Mouse (Mus musculus): ENCODE measurements around the gene Tead1. TPM values are rescaled to one million over a fixed set of nuclear protein-coding genes. Genes with fewer than 3 reads are reported as not detected.

Gene Tead1
- polyA plus RNA-seq, 2 experiments, result 0.75 to 1.1 TPM

DNA sequence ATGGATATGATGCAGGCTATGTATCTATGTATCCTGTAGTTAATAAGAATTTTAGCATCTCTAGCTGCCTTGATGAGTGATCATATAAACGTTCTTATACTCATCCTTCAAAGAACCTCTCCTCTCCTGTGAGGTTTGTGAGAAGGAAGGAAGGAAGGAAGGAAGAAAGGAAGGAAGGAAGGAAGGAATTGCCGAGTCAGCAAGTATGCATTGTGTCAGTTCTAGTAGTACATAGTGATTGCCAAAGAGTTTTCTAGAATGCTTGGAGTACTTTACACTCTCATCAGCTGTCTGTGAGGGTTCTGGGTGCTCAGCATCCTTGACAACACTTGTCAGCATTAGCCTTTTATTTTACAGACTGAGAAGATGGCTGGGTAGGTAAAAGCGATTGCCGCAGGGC is 69.2 kb downstream of the Tead1 start:
- no peak overlapping the region for H3K27ac ChIP-seq
- H3K4me3 ChIP-seq (ENCODE audit: insufficient read depth in 1 of 2, low read depth in 2 of 2, low read length in 2 of 2), result no peak overlapping the region
- no peak overlapping the region for H3K9ac ChIP-seq (replicated peaks)
- H3K36me3 ChIP-seq (replicated peaks; ENCODE audit: control insufficient read depth, insufficient read depth, low read depth), result no peaks in the 10 kb centered on the region
- no peak for ATAC-seq (ENCODE audit: insufficient read depth)
- WGBS (ENCODE audit: insufficient replicate concordance), result 69% methylated on average over 4 of the region's 4 CpGs
- TF ChIP-seq EP300 (IDR thresholded peaks at IDR 0.05; ENCODE audit: low read depth), result no peak
- no peak for TF ChIP-seq CTCF (IDR thresholded peaks at IDR 0.05; ENCODE audit: low read depth)
- H3K4me1 ChIP-seq (replicated peaks; ENCODE audit: control insufficient read depth in 2 of 2, insufficient read depth in 2 of 2, low read length in 1 of 2), result peaks cover 0 to 2% of the 10 kb centered on the region in 2 experiments; a peak in 1 of 4 replicates
- no peak for DNase-seq (ENCODE audit: low read depth in 3 of 3, low spot score in 3 of 3)
- H3K27me3 ChIP-seq (ENCODE audit: control insufficient read depth, insufficient read depth, low read length), result no peaks in the 10 kb centered on the region
- no peaks in the 10 kb centered on the region for H3K9me3 ChIP-seq (ENCODE audit: control insufficient read depth, low read length)
- no peak overlapping the region for H3K4me2 ChIP-seq (ENCODE audit: low read depth)

DNA sequence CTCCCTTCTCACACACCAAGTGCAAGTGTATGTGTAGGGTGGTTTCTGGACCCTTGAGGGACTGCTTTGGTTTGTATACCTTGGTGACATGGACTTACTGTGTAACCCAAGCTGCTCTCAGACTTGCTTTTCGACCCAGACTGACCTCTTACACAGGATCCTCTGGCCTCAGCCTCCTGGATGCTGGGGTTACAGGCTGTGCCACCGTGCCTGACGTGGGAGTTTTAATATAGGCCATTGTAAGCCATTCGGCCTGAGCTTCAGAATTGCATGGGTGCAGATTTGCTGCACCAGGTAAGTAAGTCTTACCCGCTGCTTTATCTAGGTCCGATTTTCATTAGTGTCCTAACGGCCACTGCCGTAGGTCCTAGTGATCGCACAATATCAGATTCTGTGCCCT is 71.0 kb downstream of the Tead1 start:
- DNase-seq (ENCODE audit: low read depth in 3 of 3, low spot score in 3 of 3) (no peak), ATAC-seq (ENCODE audit: insufficient read depth) (no peak)
- H3K4me2 ChIP-seq (ENCODE audit: low read depth), result no peak overlapping the region
- H3K9me3 ChIP-seq (ENCODE audit: control insufficient read depth, low read length), result no peaks in the 10 kb centered on the region
- no peaks in the 10 kb centered on the region for H3K36me3 ChIP-seq (replicated peaks; ENCODE audit: control insufficient read depth, insufficient read depth, low read depth)
- no peak overlapping the region for H3K27ac ChIP-seq
- no peak for TF ChIP-seq EP300 (IDR thresholded peaks at IDR 0.05; ENCODE audit: low read depth)
- TF ChIP-seq CTCF (IDR thresholded peaks at IDR 0.05; ENCODE audit: low read depth), result no peak
- H3K9ac ChIP-seq (replicated peaks), result no peak overlapping the region
- H3K4me1 ChIP-seq (replicated peaks; ENCODE audit: control insufficient read depth in 2 of 2, insufficient read depth in 2 of 2, low read length in 1 of 2), result no peaks in the 10 kb centered on the region
- no peak overlapping the region for H3K4me3 ChIP-seq (ENCODE audit: insufficient read depth in 1 of 2, low read depth in 2 of 2, low read length in 2 of 2)
- WGBS (ENCODE audit: insufficient replicate concordance), result 73% methylated on average over 9 of the region's 9 CpGs
- H3K27me3 ChIP-seq (ENCODE audit: control insufficient read depth, insufficient read depth, low read length), result no peaks in the 10 kb centered on the region

DNA sequence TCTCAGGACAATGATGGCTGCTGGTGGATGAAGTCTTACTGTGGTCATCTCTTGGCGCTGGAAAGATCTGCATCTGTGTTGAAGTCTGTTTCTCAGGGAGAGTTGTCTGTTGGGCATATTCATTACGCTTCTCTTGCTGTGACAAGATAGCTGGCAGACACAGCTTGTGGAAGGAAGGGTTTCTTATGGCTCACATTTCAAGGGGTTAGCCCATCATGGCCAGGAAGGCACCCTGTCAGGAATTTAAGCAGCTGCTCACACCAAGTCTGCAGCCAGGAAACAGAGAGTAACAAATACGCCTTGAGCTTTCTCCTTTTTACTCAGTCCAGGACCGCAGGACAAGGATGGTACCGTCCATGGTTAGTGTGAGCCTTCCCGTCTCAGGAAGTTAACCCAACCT is 73.2 kb downstream of the Tead1 start:
- H3K4me2 ChIP-seq (ENCODE audit: low read depth), result no peak overlapping the region
- no peak for ATAC-seq (ENCODE audit: insufficient read depth)
- H3K27ac ChIP-seq, result no peak overlapping the region
- TF ChIP-seq CTCF (IDR thresholded peaks at IDR 0.05; ENCODE audit: low read depth) (no peak), EP300 (IDR thresholded peaks at IDR 0.05; ENCODE audit: low read depth) (no peak)
- H3K9me3 ChIP-seq (ENCODE audit: control insufficient read depth, low read length), result no peaks in the 10 kb centered on the region
- no peak for DNase-seq (ENCODE audit: low read depth in 3 of 3, low spot score in 3 of 3)
- WGBS (ENCODE audit: insufficient replicate concordance), result 64% methylated on average over 6 of the region's 6 CpGs
- H3K9ac ChIP-seq (replicated peaks), result no peak overlapping the region
- no peak overlapping the region for H3K4me3 ChIP-seq (ENCODE audit: insufficient read depth in 1 of 2, low read depth in 2 of 2, low read length in 2 of 2)
- no peaks in the 10 kb centered on the region for H3K27me3 ChIP-seq (ENCODE audit: control insufficient read depth, insufficient read depth, low read length)
- no peaks in the 10 kb centered on the region for H3K36me3 ChIP-seq (replicated peaks; ENCODE audit: control insufficient read depth, insufficient read depth, low read depth)
- H3K4me1 ChIP-seq (replicated peaks; ENCODE audit: control insufficient read depth in 2 of 2, insufficient read depth in 2 of 2, low read length in 1 of 2), result no peaks in the 10 kb centered on the region

DNA sequence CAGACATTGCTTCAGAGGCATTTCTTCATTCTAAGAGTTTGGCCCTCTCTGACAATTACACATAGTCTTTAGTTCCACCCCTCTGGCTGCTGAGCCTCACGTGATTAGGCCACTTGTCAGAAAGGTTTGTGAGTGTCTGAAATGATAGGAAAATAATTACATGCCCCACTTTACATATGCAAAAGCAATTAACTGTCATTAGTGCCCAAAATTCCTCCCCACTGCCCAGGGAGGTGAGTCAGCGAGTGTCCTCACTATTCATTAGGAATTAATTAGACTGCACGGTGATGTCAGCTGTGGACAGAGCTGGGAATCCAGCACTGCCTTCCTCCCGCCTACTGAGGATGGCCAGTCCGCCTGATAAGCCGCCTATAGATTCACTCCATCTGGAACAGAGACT is 74.2 kb downstream of the Tead1 start:
- H3K4me2 ChIP-seq (ENCODE audit: low read depth), result no peak overlapping the region
- ATAC-seq (ENCODE audit: insufficient read depth) (no peak), DNase-seq (ENCODE audit: low read depth in 3 of 3, low spot score in 3 of 3) (no peak)
- H3K4me3 ChIP-seq (ENCODE audit: insufficient read depth in 1 of 2, low read depth in 2 of 2, low read length in 2 of 2), result no peak overlapping the region
- no peak overlapping the region for H3K9ac ChIP-seq (replicated peaks)
- no peaks in the 10 kb centered on the region for H3K27me3 ChIP-seq (ENCODE audit: control insufficient read depth, insufficient read depth, low read length)
- H3K27ac ChIP-seq, result no peak overlapping the region
- WGBS (ENCODE audit: insufficient replicate concordance), result 44% methylated on average over 6 of the region's 6 CpGs
- H3K36me3 ChIP-seq (replicated peaks; ENCODE audit: control insufficient read depth, insufficient read depth, low read depth), result no peaks in the 10 kb centered on the region
- no peak for TF ChIP-seq EP300 (IDR thresholded peaks at IDR 0.05; ENCODE audit: low read depth)
- no peak for TF ChIP-seq CTCF (IDR thresholded peaks at IDR 0.05; ENCODE audit: low read depth)
- H3K4me1 ChIP-seq (replicated peaks; ENCODE audit: control insufficient read depth in 2 of 2, insufficient read depth in 2 of 2, low read length in 1 of 2), result no peaks in the 10 kb centered on the region
- no peaks in the 10 kb centered on the region for H3K9me3 ChIP-seq (ENCODE audit: control insufficient read depth, low read length)

DNA sequence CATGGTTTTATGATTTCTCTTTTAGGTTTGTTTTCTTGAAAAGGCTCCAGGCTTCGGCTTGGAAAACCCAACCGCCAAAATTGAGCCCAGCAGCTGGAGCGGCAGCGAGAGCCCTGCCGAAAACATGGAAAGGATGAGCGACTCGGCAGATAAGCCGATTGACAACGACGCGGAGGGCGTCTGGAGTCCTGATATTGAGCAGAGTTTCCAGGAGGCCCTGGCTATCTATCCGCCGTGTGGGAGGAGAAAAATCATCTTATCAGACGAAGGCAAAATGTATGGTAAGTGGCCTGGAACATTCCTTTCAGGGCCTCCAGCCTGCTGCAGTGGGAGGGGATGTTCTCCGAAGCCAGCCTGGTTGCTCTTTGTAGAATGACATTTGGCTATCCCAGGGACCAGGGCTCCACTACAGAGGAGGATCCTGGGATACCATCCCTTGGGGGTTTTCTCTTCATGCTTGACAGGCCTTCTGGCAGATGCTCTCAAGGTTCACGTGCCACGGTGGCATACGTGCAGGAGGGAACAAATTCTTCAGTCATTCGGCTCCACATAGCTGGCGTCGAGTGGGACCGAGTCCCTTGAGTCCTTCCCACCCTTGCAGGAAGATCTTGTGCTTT is 80.3 kb downstream of the Tead1 start:
- H3K9ac ChIP-seq (replicated peaks), result no peak overlapping the region
- no peak for ATAC-seq (ENCODE audit: insufficient read depth)
- no peak for DNase-seq (ENCODE audit: low read depth in 3 of 3, low spot score in 3 of 3)
- no peaks in the 10 kb centered on the region for H3K36me3 ChIP-seq (replicated peaks; ENCODE audit: control insufficient read depth, insufficient read depth, low read depth)
- no peaks in the 10 kb centered on the region for H3K27me3 ChIP-seq (ENCODE audit: control insufficient read depth, insufficient read depth, low read length)
- no peak overlapping the region for H3K4me2 ChIP-seq (ENCODE audit: low read depth)
- 71% methylated on average over 23 of the region's 23 CpGs for WGBS (ENCODE audit: insufficient replicate concordance)
- no peak overlapping the region for H3K27ac ChIP-seq
- no peak overlapping the region for H3K4me3 ChIP-seq (ENCODE audit: insufficient read depth in 1 of 2, low read depth in 2 of 2, low read length in 2 of 2)
- no peaks in the 10 kb centered on the region for H3K9me3 ChIP-seq (ENCODE audit: control insufficient read depth, low read length)
- TF ChIP-seq EP300 (IDR thresholded peaks at IDR 0.05; ENCODE audit: low read depth) (no peak), CTCF (IDR thresholded peaks at IDR 0.05; ENCODE audit: low read depth) (no peak)
- no peaks in the 10 kb centered on the region; a peak in 1 of 4 replicates for H3K4me1 ChIP-seq (replicated peaks; ENCODE audit: control insufficient read depth in 2 of 2, insufficient read depth in 2 of 2, low read length in 1 of 2)
